Mouse (Mus musculus) midbrain, embryonic 16.5 days (tissue): ENCODE results near the gene Fam205a4. TPM values are rescaled to one million over a fixed set of nuclear protein-coding genes. Genes with fewer than 3 reads are reported as not detected.
"Not testable (repeated sequence)": the region's sequence is repeated elsewhere in the genome, so short reads cannot be mapped to it uniquely, and the experiment has no call there.

ENCODE experiments used
- ATAC-seq: fragments of 200-750 bp; cut with Nextera tagmentation; 2 replicates; pipeline ENCODE4 v1.8.0; 2017; ENCODE audit warnings: moderate TSS enrichment
- H3K27ac ChIP-seq: fragments of 300-500 bp; sonication (generic); 2 replicates; pipeline ENCODE4 v1.5.1; 2014; ENCODE audit warnings: mild to moderate bottlenecking, low read length, mixed read lengths
- H3K27me3 ChIP-seq: fragments of 300-500 bp; sonication (generic); 2 replicates; pipeline ENCODE4 v1.6.1; 2014; ENCODE audit warnings: low read depth, low read length, mixed read lengths; ENCODE audit not compliant: control insufficient read depth, insufficient read depth
- H3K36me3 ChIP-seq: fragments of 300-500 bp; sonication (generic); 2 replicates; pipeline ENCODE4 v1.6.1; 2014; ENCODE audit warnings: mild to moderate bottlenecking, low read length, moderate library complexity, mixed read lengths; ENCODE audit not compliant: control insufficient read depth, insufficient read depth
- H3K4me1 ChIP-seq: fragments of 300-500 bp; sonication (generic); 2 replicates; pipeline ENCODE4 v1.6.1; 2014; ENCODE audit warnings: mild to moderate bottlenecking, low read length, mixed read lengths; ENCODE audit not compliant: control insufficient read depth, insufficient read depth
- H3K4me2 ChIP-seq: fragments of 300-500 bp; sonication (generic); 2 replicates; pipeline ENCODE4 v1.6.1; 2014; ENCODE audit warnings: mild to moderate bottlenecking, low read length, mixed read lengths
- H3K4me3 ChIP-seq: fragments of 300-500 bp; sonication (generic); 2 replicates; pipeline ENCODE4 v1.5.1; 2014; ENCODE audit warnings: low read depth, mild to moderate bottlenecking, low read length, moderate library complexity, mixed read lengths
- H3K9ac ChIP-seq: fragments of 300-500 bp; sonication (generic); 2 replicates; pipeline ENCODE4 v1.6.1; 2014; ENCODE audit warnings: low read depth, low read length, mixed read lengths
- H3K9me3 ChIP-seq: fragments of 300-500 bp; sonication (generic); replicated peaks from 2 replicates; pipeline ENCODE4 v1.6.1; 2014; ENCODE audit warnings: mild to moderate bottlenecking, low read length, mixed read lengths; ENCODE audit not compliant: control insufficient read depth, poor library complexity, severe bottlenecking
- WGBS: fragments of 180-500 bp; shearing (Covaris S2); extraction: QIAGEN DNeasy Blood & Tissue Kit; methylation state at CpG from one replicate; pipeline ENCODE4 v1.1.7; 2014; 5-methylcytosine and 5-hydroxymethylcytosine counted together
- polyA plus RNA-seq: library from polyadenylated mRNA; unstranded; fragments of >200 nt; fragmentation: Nextera tagmentation; extraction: Ambion mirVana; gene quantifications from 2 replicates; pipeline ENCODE4 v1.2.1, GENCODE M21; 2015

Gene Fam205a4
- polyA plus RNA-seq = 1.7 and 2.1 TPM in 2 replicates

DNA sequence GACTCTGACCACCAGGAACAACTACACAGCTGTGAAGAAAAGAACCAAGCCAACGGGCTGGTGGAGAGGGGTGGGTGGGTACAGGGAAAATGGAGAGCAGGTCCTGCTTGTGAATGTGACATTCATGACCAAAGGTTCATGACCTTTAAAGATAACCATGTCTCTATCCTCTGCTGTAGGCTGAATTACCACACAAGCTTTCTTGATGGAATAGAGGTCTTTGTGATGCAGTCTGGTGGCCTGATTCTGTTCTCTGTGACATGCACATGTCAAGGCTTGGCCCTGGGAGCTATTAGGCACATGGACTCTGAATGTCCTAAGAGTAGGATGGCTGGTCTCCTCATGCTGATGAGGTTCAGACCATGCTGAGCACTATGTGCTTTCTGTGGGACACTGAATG, at the start of gene Fam205a4:
Fam205a4 (plus strand) TSS at position 301 of the 400 bp plus-strand sequence.
- not testable (repeated sequence) for H3K4me3 ChIP-seq, H3K27me3 ChIP-seq, H3K9me3 ChIP-seq, ATAC-seq, H3K9ac ChIP-seq, H3K36me3 ChIP-seq, H3K4me1 ChIP-seq, H3K27ac ChIP-seq, H3K4me2 ChIP-seq
- no CpG with 5 or more reads among the region's 1 CpGs for WGBS

DNA sequence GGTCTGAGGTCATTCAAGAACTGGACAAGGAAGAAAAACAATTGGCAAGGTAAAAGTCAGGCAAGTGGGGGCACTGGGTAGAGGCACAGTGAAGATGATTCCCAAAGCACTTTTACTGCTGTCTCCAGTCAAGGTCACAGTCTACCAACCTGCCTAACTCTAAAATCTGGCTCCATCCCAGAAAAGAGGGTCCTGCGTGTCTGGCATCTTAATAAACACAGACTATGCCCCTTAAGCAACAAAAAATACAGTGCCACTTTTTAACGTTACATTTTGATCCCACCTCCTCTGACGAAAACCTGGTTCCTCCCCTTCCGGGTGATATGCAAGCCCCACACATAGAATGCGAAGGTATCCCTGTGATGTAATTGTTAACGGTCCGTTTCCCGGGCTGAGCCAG, 24.6 kb upstream of the Fam205a4 start, which contains the start of gene Gm20878:
Gm20878 (plus strand) TSS at position 301 of the 400 bp plus-strand sequence.
- not testable (repeated sequence) for H3K36me3 ChIP-seq, H3K9ac ChIP-seq
- no CpG with 5 or more reads among the region's 8 CpGs for WGBS

More for the DNA sequence above, 24.6 kb upstream of the Fam205a4 start, which contains the start of gene Gm20878:
- not testable (repeated sequence) for H3K4me3 ChIP-seq, H3K27ac ChIP-seq, H3K4me1 ChIP-seq, H3K4me2 ChIP-seq, H3K27me3 ChIP-seq, ATAC-seq, H3K9me3 ChIP-seq

Other genes starting within 250 kb of the Fam205a4 start
- gene Dctn3, start 242.9 kb upstream of the Fam205a4 start, polyA plus RNA-seq = 295 and 313 TPM in 2 replicates
- 0.58 and 1.2 TPM in 2 replicates for gene Arid3c, start 234.9 kb upstream of the Fam205a4 start, polyA plus RNA-seq
- gene Galt, start 210.8 kb upstream of the Fam205a4 start, polyA plus RNA-seq = 52.5 and 58.9 TPM in 2 replicates
- 57.3 and 65.1 TPM in 2 replicates for gene Sigmar1, start 209.9 kb upstream of the Fam205a4 start, polyA plus RNA-seq
- 290 and 302 TPM in 2 replicates for gene Ccl27a, start 191.8 kb upstream of the Fam205a4 start, polyA plus RNA-seq
- not detected in 2 replicates for gene Gm21541, start 62.4 kb upstream of the Fam205a4 start, polyA plus RNA-seq
- gene Gm20878, start 24.5 kb upstream of the Fam205a4 start, polyA plus RNA-seq = 13.8 and 14.3 TPM in 2 replicates
- gene Gm21093, start 68.7 kb downstream of the Fam205a4 start, polyA plus RNA-seq = 0.63 and 1.2 TPM in 2 replicates
- not detected in 2 replicates for gene Gm3893, start 125.1 kb downstream of the Fam205a4 start, polyA plus RNA-seq
- gene Gm13304, start 148.8 kb downstream of the Fam205a4 start, polyA plus RNA-seq = not detected in 2 replicates
- 3.9 and 4.0 TPM in 2 replicates for gene Gm13306, start 187.4 kb downstream of the Fam205a4 start, polyA plus RNA-seq
- 0.23 TPM in 1 of 2 replicates, not detected in the other for gene Gm13305, start 202.5 kb downstream of the Fam205a4 start, polyA plus RNA-seq